Mouse (Mus musculus): ENCODE results near the gene Msantd2.

The Msantd2 gene

DNA sequence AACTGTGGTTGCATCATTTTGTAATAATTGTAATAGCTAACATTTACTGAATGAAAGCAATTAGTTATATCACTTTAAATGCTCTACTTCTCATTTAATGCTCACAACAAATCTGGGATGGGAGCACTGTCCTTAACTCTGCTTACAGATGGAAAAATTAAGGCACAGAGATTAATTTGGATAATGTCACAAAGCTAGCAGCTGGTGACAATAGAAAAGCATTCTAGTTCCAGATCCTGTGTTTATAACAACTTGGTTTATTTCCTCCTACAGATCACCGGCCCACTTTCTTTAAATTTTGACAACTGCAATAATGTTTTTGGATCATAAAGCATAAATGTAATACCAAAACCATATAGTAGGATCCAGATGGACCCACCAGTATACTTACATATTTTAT, 16.9 kb downstream of the Msantd2 start:
- DNase-seq = no peak

DNA sequence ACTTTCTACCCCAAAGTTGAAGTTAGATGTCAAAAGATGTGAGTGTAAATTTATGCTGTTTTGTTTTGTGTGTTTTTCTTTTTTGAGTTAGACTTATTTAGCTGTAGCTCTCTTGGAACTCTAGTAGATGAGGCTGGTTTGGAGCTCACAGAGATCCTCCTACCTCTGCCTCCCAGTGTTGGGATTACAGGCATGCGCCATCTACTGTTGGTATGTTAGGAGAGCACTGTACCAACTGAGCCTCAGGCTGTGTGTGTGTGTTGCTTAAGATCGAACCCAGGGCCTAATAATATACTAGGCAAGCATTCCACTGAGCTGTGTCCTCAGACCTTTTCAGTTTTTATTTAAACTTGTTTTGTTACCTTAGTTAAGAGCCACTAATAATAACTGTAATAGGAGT, 23.0 kb downstream of the Msantd2 start:
- no peak for DNase-seq

DNA sequence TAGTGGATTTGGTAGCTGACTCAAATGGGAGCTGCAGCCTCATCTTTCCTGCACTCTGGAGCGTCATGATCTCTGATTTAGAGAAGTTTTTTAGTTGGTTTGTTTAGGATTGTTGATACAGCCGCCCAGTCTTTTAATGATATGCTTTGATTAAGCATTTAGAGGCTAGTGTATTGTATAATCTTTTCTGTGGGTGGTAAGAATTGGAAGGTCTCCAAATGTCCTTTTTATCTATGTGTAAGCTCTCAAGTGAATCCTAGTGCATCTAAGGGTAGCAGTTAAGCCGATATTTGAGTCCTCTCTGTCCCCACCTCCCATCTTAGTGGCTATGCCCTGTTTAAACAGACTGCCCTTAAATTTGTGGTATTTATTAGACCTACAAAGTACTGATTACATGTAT, 25.3 kb downstream of the Msantd2 start:
- DNase-seq = no peak

- DNase-seq = no peak
Observed at GRCm38 (mm10) chr9:37517467-37517866, 28.3 kb downstream of the Msantd2 start.

DNA sequence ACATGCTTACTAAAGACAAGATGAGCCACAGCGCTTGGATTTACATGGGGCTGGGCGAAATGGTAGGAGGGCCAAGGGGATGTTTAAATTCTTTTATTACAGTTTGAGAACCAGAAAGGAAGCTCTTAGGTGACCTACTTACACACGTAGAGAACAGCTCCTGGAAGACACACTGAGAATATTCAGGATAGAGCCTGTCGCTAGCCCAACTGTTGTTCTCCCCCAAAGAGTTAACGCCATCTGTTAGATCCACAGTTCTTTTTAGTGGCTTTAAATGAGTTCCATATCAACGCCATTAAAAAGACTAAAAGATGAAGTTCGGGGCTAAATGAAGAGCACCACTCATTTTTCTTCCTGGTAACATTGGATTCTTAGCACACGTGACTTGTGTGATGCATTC, 29.9 kb downstream of the Msantd2 start:
- peak in 1 of 2 experiments; percentile 17 for DNase-seq

GRCm38 (mm10) chr9:37519995-37520394, 30.9 kb downstream of the Msantd2 start:
- no peak for DNase-seq

- DNase-seq = no peak
Observed at GRCm38 (mm10) chr9:37525461-37525860, 36.3 kb downstream of the Msantd2 start.

GRCm38 (mm10) chr9:37526443-37527395, 37.6 kb downstream of the Msantd2 start:
- DNase-seq = peak in 1 of 2 experiments; percentile 17

DNA sequence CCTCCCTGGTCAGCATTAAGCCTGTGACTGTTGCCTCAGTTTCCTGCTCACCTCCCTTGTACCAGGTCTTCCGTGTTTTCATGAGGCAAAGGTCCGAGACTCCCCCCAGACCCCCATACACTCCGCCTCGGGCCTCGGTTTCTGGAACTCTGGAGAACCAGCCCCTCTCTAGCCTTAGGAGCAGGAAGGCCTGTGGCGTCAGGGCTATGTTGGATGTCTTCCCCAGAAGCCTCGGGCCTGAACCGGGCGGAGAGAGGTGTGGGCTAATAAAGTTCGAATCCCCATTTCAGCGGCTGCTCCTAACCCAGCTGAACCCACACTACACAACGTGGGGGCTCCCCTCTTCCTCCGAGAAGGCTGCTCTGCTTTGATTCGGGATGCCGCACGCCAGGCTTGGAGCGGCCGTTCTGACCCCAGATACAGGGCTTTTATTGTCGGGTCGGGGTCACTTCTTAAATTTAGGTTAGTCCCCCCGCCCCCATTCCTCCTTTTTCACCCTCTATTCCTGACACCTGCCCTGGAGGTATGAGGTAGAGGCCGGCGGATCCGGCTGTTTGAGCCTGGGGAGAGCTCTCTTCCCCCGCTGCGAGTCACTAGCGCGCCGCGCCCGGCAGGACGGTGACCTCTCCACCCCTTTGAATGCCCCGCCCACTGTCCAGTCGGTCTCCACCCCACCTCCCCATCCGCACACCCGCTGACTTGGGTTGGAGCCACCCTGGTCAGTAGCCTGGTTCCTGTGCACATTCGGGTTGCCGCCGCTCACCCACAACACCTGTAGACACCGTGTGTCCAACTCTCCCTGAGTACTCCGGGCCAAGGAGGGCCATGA, 38.5 kb downstream of the Msantd2 start, which contains the start of gene Esam:
Esam (plus strand) TSS at position 683 of the 829 bp plus-strand sequence.
- DNase-seq = peak; percentile 21 to 47

DNA sequence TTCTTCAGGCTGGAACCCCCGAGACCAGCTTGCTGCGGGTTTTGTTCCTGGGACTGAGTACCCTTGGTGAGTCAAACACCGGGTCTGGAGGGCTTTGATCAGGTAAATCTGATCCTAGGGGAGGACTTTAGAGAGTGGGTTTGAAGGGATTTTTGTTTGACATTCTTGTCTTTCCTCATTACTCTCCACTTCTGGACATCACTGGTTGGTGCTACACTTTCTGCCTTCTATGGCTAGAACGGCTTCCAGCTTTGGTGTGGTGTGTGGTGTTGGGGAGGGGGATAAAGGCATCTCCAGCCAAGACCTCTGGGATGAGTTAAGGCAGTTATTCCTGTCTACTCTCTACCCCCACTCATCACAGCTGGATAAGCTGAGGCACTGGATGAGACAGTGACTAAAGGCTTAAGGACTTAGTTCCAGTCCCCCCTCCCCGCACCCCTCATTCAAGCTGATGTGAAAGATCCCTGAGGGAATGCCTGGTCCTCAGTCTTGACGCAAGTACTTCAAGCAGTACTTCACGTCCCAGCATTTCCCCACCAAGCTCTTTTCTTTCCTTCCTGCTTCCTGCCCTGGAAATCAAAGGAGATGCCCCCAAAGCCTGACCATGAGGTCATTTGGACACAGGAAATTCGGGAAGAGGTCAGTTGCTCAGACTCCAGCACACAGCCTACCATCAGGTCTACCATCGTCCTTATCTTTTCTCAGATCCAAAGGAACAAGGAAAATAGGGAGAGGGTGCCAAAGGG, 39.3 kb downstream of the Msantd2 start:
- DNase-seq = no peak

DNA sequence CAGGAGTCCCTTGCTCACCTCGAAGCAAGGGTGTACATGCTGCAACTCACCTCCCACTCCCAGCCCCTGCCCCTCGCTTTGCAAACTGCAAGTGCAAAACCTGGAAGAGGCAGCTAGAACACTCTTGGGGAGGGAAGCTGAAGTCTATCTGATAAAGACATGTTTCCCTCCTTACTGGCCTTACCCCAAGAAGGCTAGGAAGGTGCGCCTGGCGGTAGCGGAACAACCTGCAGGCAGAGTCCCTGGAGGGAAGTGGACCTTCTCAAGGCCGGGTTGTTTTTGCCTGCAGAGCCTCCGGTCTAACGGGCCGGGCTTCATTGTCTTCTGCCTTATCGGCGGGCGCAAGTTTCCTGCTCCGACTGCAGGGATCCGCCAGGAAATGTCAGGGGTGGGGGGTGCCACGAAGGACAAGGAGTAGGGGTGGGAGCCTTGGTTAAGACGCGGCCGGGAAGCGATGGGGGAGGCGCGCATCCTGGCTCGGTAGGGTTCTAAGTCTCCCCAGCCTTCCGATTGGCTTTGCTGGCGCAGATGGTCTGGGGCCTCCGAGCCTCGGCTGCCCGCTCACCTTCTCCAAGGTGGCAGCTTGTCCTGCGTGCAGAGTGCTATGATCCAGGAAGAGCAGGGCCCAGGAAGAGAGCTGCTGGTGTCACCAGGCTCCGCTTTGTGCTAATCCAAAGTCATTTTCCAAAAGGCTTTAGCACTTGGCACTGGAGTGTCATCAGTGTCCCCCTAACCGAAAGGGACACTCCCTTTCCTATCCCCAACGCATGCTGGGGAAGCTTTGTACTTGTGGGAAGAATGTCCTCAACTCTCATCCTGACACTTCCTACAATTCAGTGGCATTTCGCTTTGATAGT, 41.1 kb downstream of the Msantd2 start:
- DNase-seq = peak; percentile 64 to 72

DNA sequence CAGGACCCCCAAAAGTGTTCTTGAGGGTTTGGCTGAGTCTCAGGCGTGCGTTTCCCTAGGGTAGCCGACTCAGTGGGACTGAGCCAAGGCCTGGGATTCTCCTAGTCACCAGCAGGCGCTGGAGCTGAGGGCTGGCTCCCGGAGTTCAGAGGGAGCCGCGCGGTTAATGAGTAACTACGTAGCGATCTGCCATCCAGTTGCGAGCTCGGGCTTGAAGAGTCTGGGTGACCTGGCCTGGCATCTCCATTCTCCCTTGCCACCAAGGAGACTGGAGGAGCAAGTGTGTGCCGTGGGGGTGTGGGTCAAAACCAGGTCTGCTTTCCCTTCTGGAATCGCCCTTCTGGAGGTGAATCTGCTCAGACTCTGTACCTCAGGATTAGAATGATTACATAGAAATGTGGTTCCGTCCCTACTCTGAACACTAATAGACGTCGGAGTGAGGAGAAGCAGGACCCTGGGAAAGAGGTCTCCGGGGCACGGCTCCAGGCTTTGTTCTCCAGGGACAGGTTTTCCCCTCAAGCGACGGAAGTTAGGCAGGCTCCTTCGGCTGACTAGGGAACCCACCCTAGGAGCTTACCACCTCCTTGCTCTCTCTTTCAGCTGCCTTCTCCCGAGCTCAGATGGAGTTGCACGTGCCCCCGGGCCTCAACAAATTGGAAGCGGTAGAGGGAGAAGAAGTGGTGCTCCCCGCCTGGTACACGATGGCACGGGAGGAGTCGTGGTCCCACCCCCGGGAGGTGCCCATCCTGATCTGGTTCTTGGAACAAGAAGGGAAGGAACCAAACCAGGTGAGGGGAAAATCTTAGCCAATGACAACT, 42.0 kb downstream of the Msantd2 start:
- DNase-seq = peak; percentile 58

GRCm38 (mm10) chr9:37536851-37537250, 47.7 kb downstream of the Msantd2 start:
- no peak for DNase-seq

DNA sequence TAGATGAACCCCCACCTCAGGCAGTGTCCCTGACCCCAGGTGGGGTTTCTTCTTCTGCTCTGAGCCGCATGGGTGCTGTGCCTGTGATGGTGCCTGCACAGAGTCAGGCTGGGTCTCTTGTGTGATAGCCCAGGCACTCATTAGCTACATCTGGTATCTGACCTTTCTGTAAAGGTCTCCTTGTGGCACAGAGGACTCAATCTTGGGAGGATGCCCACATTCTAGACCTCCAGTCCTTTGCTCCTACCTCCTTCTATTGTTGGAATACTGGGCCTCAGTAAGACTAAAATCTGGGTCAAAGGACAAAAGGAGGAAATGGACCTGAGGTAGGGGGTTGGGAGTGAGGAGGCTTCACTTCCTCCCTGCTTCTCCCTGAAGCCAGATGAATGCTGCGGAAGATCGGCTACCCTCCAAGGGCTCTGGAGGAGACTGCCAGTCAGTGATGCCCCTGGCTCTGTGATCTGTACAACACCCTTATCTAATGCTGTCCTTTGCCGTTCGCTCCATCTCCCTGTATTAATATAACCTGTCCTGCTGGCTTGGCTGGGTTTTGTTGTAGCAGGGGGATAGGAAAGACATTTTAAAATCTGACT, 48.6 kb downstream of the Msantd2 start:
- no peak for DNase-seq

DNA sequence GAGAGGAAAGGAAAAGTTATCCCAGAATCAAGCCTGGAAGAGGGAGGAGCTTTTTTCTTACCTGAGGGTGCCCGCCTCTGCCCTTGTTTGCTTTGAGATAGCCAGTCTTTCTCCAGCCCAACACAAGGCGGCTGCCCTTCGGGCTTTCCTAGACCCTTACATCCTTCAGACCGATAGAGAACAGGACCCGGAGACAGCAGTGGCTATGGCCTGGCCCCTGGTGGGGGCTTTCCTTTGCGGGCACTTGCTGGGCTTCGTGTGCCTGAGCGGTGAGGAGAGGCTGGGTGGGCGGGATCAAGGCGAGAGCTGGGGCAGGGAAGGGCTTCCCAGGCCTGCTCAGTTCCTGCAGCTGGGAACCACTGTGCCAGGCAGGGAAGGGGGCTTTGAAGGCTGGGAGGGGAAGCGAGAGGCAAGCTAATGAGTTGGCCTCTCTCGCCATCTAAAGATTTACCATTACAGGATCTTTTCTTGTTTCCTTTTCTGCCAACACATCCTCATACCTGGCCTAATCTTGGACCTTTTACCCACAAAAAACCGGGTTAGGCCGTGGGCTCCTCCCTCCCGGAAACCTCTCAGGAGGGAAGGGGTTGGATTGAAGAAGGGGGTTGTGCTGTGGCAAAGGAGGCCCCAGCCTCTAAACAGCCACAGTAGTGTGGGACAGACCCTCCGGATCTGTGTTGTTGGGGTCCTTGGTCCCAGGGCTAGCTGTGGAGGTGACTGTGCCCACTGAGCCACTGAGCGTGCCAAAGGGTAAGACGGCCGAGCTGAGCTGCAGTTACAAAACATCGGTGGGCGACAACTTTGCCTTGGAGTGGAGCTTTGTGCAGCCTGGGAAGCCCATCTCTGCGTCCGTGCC, 50.3 kb downstream of the Msantd2 start, which contains the start of gene Vsig2:
Vsig2 (plus strand) TSS at position 86 of the 856 bp plus-strand sequence.
- no peak for DNase-seq

- no peak for DNase-seq
Observed at GRCm38 (mm10) chr9:37540226-37540625, 51.1 kb downstream of the Msantd2 start.

- DNase-seq = no peak
Observed at GRCm38 (mm10) chr9:37540701-37541575, 51.8 kb downstream of the Msantd2 start.
